ENCODE assay signal across 8 mouse cellular contexts in the genomic region with DNA sequence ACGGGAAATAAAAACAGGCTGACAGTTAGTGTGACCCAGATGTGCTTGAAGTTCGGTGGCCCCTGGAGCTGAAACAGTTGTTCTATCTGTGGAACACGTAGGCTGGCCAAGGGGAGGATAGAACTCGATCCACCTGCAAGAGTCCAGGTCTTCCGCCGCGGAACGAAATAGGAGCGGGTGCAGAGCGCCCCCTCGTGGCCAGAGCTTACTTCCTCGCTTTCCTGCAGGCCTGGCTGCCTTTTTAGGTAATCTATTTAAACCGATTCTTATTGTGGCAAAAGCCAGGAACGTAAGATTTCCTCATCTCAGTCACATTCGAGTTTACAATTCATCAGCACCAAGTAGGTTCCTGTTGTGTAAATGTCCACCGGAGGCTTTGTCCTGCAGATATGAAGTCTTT. TPM values are rescaled to one million over a fixed set of nuclear protein-coding genes. Genes with fewer than 3 reads are reported as not detected.
A peak's percentile ranks its signal among the peaks of the same experiment; 100 is the strongest.
DNase-seq lines count a peak whose midpoint lies in the region; ATAC-seq and TF ChIP-seq lines count a peak whose summit lies in the region.

No protein-coding gene starts in this region.

- peak; percentile 96 for TF ChIP-seq CTCF in kidney, postnatal 0 days (IDR thresholded peaks at IDR 0.05; ENCODE audit: low read depth)
- TF ChIP-seq CTCF in lung, embryonic 14.5 days (IDR thresholded peaks at IDR 0.05; ENCODE audit: low read depth) = peak; percentile 90

- H3K4me1 ChIP-seq in kidney, postnatal 0 days (replicated peaks; ENCODE audit: insufficient read depth, low read length) = no peaks in the 10 kb centered on the region; the same call in none of the 2 replicates
- H3K4me1 ChIP-seq in lung, embryonic 14.5 days (ENCODE audit: insufficient read depth) = 0 out of 2 replicates have a peak, but pooled peaks cover 3% of the 10 kb centered on the region

- no peak overlapping the region for H3K27ac ChIP-seq in kidney, postnatal 0 days
- H3K27ac ChIP-seq in lung, embryonic 14.5 days (ENCODE audit: low read depth) = no peak overlapping the region

- H3K4me3 ChIP-seq in kidney, postnatal 0 days (replicated peaks; ENCODE audit: low read depth, low read length) = no peak overlapping the region
- H3K4me3 ChIP-seq in lung, embryonic 14.5 days (ENCODE audit: low read depth, low read length) = no peak overlapping the region

- no peaks in the 10 kb centered on the region for H3K9me3 ChIP-seq in kidney, postnatal 0 days (replicated peaks; ENCODE audit: low read length)
- H3K9me3 ChIP-seq in lung, embryonic 14.5 days (ENCODE audit: low read depth, low read length) = no peaks in the 10 kb centered on the region

- no peak overlapping the region for H3K9ac ChIP-seq in kidney, postnatal 0 days (ENCODE audit: low read depth, low read length)
- no peak overlapping the region for H3K9ac ChIP-seq in lung, embryonic 14.5 days

- H3K27me3 ChIP-seq in kidney, postnatal 0 days (ENCODE audit: insufficient read depth, low read length) = peaks cover 26% of the 10 kb centered on the region
- peaks cover 43% of the 10 kb centered on the region for H3K27me3 ChIP-seq in lung, embryonic 14.5 days (ENCODE audit: insufficient read depth, low read length)

- H3K36me3 ChIP-seq in kidney, postnatal 0 days (ENCODE audit: insufficient read depth, low read length) = no peaks in the 10 kb centered on the region
- no peaks in the 10 kb centered on the region for H3K36me3 ChIP-seq in lung, embryonic 14.5 days (ENCODE audit: insufficient read depth)

- WGBS in kidney, postnatal 0 days = 3% methylated on average over 16 of the region's 16 CpGs
- WGBS in lung, embryonic 14.5 days = 3% methylated on average over 16 of the region's 16 CpGs

- H3K4me2 ChIP-seq in kidney, postnatal 0 days (ENCODE audit: low read length) = no peak overlapping the region
- no peak overlapping the region for H3K4me2 ChIP-seq in lung, embryonic 14.5 days

- ATAC-seq in frontal cortex, adult (ENCODE audit: low TSS enrichment) = peak; percentile 48; the same call in 1 of the 2 replicates
- no peak for ATAC-seq in kidney, postnatal 0 days (replicated peaks; ENCODE audit: low FRiP score, low read depth)
- no peak for ATAC-seq in lung, embryonic 14.5 days (ENCODE audit: insufficient read depth)

- DNase-seq in urinary bladder, adult 2 months (ENCODE audit: low spot score) = peak; percentile 45
- no peak for DNase-seq in urinary bladder, postnatal 10 days (ENCODE audit: low spot score)
- peak; percentile 37 for DNase-seq in c-Kit-positive CD71-positive TER-119-negative erythroid progenitor cells, embryonic 14.5 days (ENCODE audit: low read depth)
- peak; percentile 85 for DNase-seq in kidney, postnatal 0 days (ENCODE audit: low spot score)
- peak; percentile 85 for DNase-seq in lung, embryonic 14.5 days
- DNase-seq in right cerebral cortex, adult 2 months (ENCODE audit: low spot score in 2 of 2) = peak; percentile 86 to 87
- peak; percentile 65 for DNase-seq in urinary bladder, postnatal 25 days (ENCODE audit: low spot score)

RNA-seq across cellular contexts. Expression of gene Dtx1, which starts 2.6 kb away (rescaled TPM):
- polyA plus RNA-seq in urinary bladder, adult 2 months (2012; rRNA removed) = 6.6 and 12.5 TPM in 2 replicates
- 3.6 and 5.5 TPM in 2 replicates for polyA plus RNA-seq in kidney, postnatal 0 days (2015; fragmentation: Nextera tagmentation; extraction: Ambion mirVana)
- polyA plus RNA-seq in lung, embryonic 14.5 days (2014; fragmentation: Nextera tagmentation; extraction: Ambion mirVana) = 2.2 and 2.8 TPM in 2 replicates

RNA-seq across cellular contexts. Expression of gene Oas2, which starts 35.3 kb away (rescaled TPM):
- 8.3 and 9.0 TPM in 2 replicates for polyA plus RNA-seq in urinary bladder, adult 2 months (2012; rRNA removed)
- polyA plus RNA-seq in kidney, postnatal 0 days (2015; fragmentation: Nextera tagmentation; extraction: Ambion mirVana) = 0.64 and 0.87 TPM in 2 replicates
- polyA plus RNA-seq in lung, embryonic 14.5 days (2014; fragmentation: Nextera tagmentation; extraction: Ambion mirVana) = 0.28 and 0.57 TPM in 2 replicates
